Mouse (Mus musculus) bone marrow, adult 2 months (tissue): Measurements from ENCODE around the gene Man1a2. TPM values are rescaled to one million over a fixed set of nuclear protein-coding genes. Genes with fewer than 3 reads are reported as not detected.
A peak's percentile ranks its signal among the peaks of the same experiment; 100 is the strongest.

ENCODE experiments used
- H3K27ac ChIP-seq: fragments of 200-500 bp; 2 replicates; pipeline ENCODE4 v1.5.1; 2012; ENCODE audit warnings: low read depth, mild to moderate bottlenecking, control low read depth, inconsistent platforms, low read length; ENCODE audit not compliant: control insufficient read depth, poor library complexity, insufficient read depth
- H3K4me1 ChIP-seq: fragments of 200-500 bp; 2 replicates; pipeline ENCODE4 v1.6.1; 2011; ENCODE audit warnings: low read length; ENCODE audit not compliant: control insufficient read depth, insufficient read depth
- H3K4me3 ChIP-seq: fragments of 200-500 bp; replicated peaks from 2 replicates; pipeline ENCODE3; 2011; ENCODE audit warnings: mild to moderate bottlenecking, low read depth, low read length, control low read depth; ENCODE audit not compliant: control insufficient read depth
- CTCF ChIP-seq: fragments of 200-500 bp; IDR thresholded peaks from 2 replicates; pipeline ENCODE4 v1.5.1; 2011; ENCODE audit warnings: low read length, control low read depth; ENCODE audit not compliant: control insufficient read depth, insufficient read depth
- POLR2A ChIP-seq: fragments of 200-500 bp; IDR thresholded peaks from 2 replicates; pipeline ENCODE4 v1.6.1; 2011; ENCODE audit warnings: low read depth, mild to moderate bottlenecking, control low read depth, low read length, borderline replicate concordance; ENCODE audit not compliant: control insufficient read depth
- WGBS: fragments of 180-500 bp; shearing (Covaris S2); methylation state at CpG from one replicate; pipeline ENCODE4 v1.1.7; 2018; 5-methylcytosine and 5-hydroxymethylcytosine counted together
- polyA plus RNA-seq: library from polyadenylated mRNA; stranded (reverse); fragments of >200 nt; gene quantifications from 2 replicates; pipeline ENCODE4 v1.2.4, GENCODE M21; 2011; ENCODE audit warnings: low replicate concordance; ENCODE audit not compliant: missing spikeins, insufficient read depth, insufficient read length

Gene Man1a2
- 17.7 and 19.5 TPM in 2 replicates for polyA plus RNA-seq

GRCm38 (mm10) chr3:100685087-100685762, at the start of gene Man1a2:
TSS of gene Man1a2 (minus strand) at chr3:100685503.
- H3K27ac ChIP-seq: peak within 1 kb of the TSS; percentile 99
- peak within 1 kb of the TSS; percentile 97 for H3K4me3 ChIP-seq
- TF ChIP-seq POLR2A: peak; percentile 97
- TF ChIP-seq CTCF: no peak
- peaks cover 4% of the 10 kb centered on the region; the same call in 1 of the 2 replicates for H3K4me1 ChIP-seq
- WGBS: under 1% methylated on average over 91 of the region's 92 CpGs

DNA sequence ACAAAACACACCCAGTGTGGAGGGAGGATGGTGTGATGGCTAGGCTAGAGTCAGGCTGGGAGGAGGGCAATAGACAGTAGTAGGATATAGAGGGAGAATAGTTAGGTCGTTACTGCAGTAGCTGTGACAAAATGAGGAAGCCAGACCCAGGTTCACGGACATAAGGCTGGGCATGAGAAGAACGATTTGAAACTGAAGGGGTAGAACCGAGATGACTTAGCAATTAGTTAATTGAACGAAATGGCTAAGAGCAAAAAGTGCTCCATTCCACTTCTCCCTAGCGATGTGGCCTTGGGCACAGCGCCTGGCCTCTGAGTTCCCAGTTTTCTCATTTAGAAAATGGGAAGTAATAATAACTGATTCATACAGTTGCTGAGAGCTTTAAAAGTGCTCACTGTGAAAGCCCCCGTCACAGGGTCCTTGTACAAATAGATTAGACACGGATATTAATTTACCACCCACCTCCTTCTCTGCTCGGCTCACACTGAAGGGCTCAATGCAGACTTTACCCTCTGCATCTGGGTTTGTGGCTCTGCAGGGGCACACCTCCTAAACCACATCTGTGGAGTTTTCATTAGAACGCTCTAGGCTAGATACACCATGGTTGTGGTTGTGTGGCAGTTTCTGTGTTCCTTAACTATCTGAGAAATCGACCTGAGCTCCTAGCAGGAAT, 49.3 kb upstream of the Man1a2 start:
- Histone ChIP-seq H3K4me3 (no peak overlapping the region), H3K27ac (no peak overlapping the region), H3K4me1 (peaks cover 1% of the 10 kb centered on the region; the same call in 1 of the 2 replicates)
- TF ChIP-seq CTCF (no peak), POLR2A (no peak)
- WGBS: 11% methylated on average over 12 of the region's 12 CpGs

DNA sequence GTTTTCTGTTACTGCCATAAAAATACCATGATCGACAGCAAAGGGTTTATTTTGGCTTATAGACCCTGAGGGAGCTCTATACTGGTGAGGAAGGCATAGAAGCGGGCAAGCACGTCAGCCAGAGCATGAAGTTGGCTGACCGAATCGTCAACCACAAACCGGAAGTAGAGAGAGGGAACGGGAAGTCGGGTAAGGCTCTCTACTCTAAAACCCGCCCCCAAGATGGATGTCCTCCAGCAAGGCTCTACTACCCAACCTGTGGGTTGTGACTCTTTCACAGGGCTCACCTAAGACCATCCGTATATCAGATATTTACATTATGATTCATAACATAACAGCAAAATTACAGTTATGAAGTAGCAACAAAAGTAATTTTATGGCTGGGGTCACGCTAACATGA, 46.6 kb upstream of the Man1a2 start:
- no peak for TF ChIP-seq CTCF
- no peak for TF ChIP-seq POLR2A
- Histone ChIP-seq H3K27ac (no peak overlapping the region), H3K4me1 (peaks cover 1% of the 10 kb centered on the region; the same call in 1 of the 2 replicates), H3K4me3 (no peak overlapping the region)
- WGBS: 60% methylated on average over 11 of the region's 11 CpGs

GRCm38 (mm10) chr3:100731347-100731746, 46.0 kb upstream of the Man1a2 start:
- no peak overlapping the region for H3K27ac ChIP-seq
- TF ChIP-seq POLR2A (no peak), CTCF (no peak)
- H3K4me3 ChIP-seq: no peak overlapping the region
- H3K4me1 ChIP-seq: peaks cover 1% of the 10 kb centered on the region; the same call in 1 of the 2 replicates
- 74% methylated on average over 3 of the region's 3 CpGs for WGBS

- Histone ChIP-seq H3K27ac (no peak overlapping the region), H3K4me1 (no peaks in the 10 kb centered on the region), H3K4me3 (no peak overlapping the region)
- WGBS: 82% methylated on average over 4 of the region's 4 CpGs
- TF ChIP-seq CTCF: no peak
- no peak for TF ChIP-seq POLR2A
Measured at GRCm38 (mm10) chr3:100728008-100728712, 42.9 kb upstream of the Man1a2 start.

GRCm38 (mm10) chr3:100725960-100726674, 40.8 kb upstream of the Man1a2 start:
- Histone ChIP-seq H3K27ac (no peak overlapping the region), H3K4me3 (no peak overlapping the region), H3K4me1 (no peaks in the 10 kb centered on the region)
- 85% methylated on average over 11 of the region's 11 CpGs for WGBS
- TF ChIP-seq CTCF (no peak), POLR2A (no peak)

GRCm38 (mm10) chr3:100720786-100721300, 35.5 kb upstream of the Man1a2 start:
- Histone ChIP-seq H3K4me1 (no peaks in the 10 kb centered on the region), H3K4me3 (no peak overlapping the region), H3K27ac (no peak overlapping the region)
- no peak for TF ChIP-seq POLR2A
- no peak for TF ChIP-seq CTCF
- WGBS: 87% methylated on average over 5 of the region's 5 CpGs

DNA sequence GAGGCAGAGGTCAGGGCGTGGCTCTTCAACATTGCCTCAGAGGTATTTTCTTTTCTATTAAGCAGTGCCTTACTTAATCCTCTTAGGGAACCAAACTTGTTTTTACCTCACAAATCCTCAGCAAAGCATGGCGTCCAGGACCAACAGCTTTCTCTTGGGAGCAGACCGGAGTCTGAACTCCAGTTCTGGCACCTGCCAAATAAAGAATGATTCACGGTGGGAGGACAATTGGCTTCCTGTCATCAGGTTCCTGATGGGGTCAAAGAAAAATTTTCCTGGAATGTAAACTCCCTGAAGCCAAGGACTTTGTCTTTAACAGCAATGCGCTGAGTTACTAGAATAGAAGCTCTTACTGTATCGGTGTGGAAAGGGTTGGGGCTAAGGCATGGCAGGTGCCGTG, 30.9 kb upstream of the Man1a2 start:
- Histone ChIP-seq H3K4me1 (peaks cover 3% of the 10 kb centered on the region; the same call in 1 of the 2 replicates), H3K4me3 (no peak overlapping the region)
- 82% methylated on average over 7 of the region's 7 CpGs for WGBS

More for the DNA sequence above, 30.9 kb upstream of the Man1a2 start:
- no peak for TF ChIP-seq CTCF
- TF ChIP-seq POLR2A: no peak
- H3K27ac ChIP-seq: no peak overlapping the region
